Mouse (Mus musculus) midbrain, embryonic 14.5 days (tissue): ENCODE data around the gene Icosl. TPM values are rescaled to one million over a fixed set of nuclear protein-coding genes. Genes with fewer than 3 reads are reported as not detected.
A peak's percentile ranks its signal among the peaks of the same experiment; 100 is the strongest.

Experiments used
- ATAC-seq: fragments of 200-750 bp; cut with Nextera tagmentation; 2 replicates; pipeline ENCODE4 v1.8.0; 2017; ENCODE audit warnings: moderate number of reproducible peaks, moderate library complexity; ENCODE audit not compliant: low FRiP score, low TSS enrichment
- DNase-seq: peaks from one replicate; pipeline ENCODE4 v3.0.0-alpha.2; 2015
- H3K27ac ChIP-seq: fragments of 300-500 bp; sonication (generic); replicated peaks from 2 replicates; pipeline ENCODE4 v1.5.1; 2014; ENCODE audit warnings: mild to moderate bottlenecking, low read depth, low read length, moderate library complexity
- H3K27me3 ChIP-seq: fragments of 300-500 bp; sonication (generic); 2 replicates; pipeline ENCODE4 v1.6.1; 2014; ENCODE audit warnings: low read length, control low read depth, mixed read lengths; ENCODE audit not compliant: control insufficient read depth, insufficient read depth
- H3K36me3 ChIP-seq: fragments of 300-500 bp; sonication (generic); 2 replicates; pipeline ENCODE4 v1.6.1; 2014; ENCODE audit warnings: low read length, control low read depth; ENCODE audit not compliant: control insufficient read depth, insufficient read depth
- H3K4me1 ChIP-seq: fragments of 300-500 bp; sonication (generic); 2 replicates; pipeline ENCODE4 v1.6.1; 2014; ENCODE audit warnings: mild to moderate bottlenecking, antibody characterized with exemption, low read length, control low read depth; ENCODE audit not compliant: control insufficient read depth, insufficient read depth
- H3K4me2 ChIP-seq: fragments of 300-500 bp; sonication (generic); 2 replicates; pipeline ENCODE4 v1.6.1; 2014; ENCODE audit warnings: mild to moderate bottlenecking, low read length, moderate library complexity
- H3K4me3 ChIP-seq: fragments of 300-500 bp; sonication (generic); replicated peaks from 2 replicates; pipeline ENCODE4 v1.5.1; 2014; ENCODE audit warnings: low read depth, low read length
- H3K9ac ChIP-seq: fragments of 300-500 bp; sonication (generic); replicated peaks from 2 replicates; pipeline ENCODE4 v1.6.1; 2014; ENCODE audit warnings: mild to moderate bottlenecking, low read length, moderate library complexity
- H3K9me3 ChIP-seq: fragments of 300-500 bp; sonication (generic); 2 replicates; pipeline ENCODE4 v1.6.1; 2016; ENCODE audit warnings: low read length, control low read depth, mixed read lengths; ENCODE audit not compliant: control insufficient read depth
- whole genome bisulfite sequencing: fragments of 180-500 bp; shearing (Covaris S2); extraction: QIAGEN DNeasy Blood & Tissue Kit; methylation state at CpG from one replicate; pipeline ENCODE4 v1.1.7; 2014; 5-methylcytosine and 5-hydroxymethylcytosine counted together
- polyA plus RNA-seq: library from polyadenylated mRNA; unstranded; fragments of >200 nt; fragmentation: Nextera tagmentation; extraction: Ambion mirVana; gene quantifications from 2 replicates; pipeline ENCODE4 v1.2.1, GENCODE M21; 2014

Icosl gene
- polyA plus RNA-seq, 1 experiment from 2014 or later, result 0.71 TPM

DNA sequence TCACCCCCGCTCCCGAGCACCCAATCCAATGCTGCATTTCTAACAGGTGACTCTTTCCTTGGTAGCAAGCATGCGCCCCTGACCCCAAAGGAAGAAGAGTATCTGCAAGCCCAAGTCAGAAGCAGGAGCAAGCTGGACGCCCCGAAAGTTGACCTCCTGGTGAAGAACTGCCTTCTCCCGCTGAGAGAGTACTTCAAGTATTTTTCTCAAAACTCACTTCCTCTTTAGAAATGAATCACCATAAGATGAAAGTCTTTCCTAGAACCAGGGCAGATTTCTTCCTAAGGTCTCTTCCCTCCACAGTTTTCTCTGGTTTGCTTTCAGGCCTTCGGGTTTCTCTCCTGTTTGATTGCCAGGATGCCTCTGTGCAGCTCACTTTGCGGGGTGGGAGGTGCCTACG, 6.0 kb upstream of the Icosl start:
- Histone ChIP-seq H3K9me3 (no peaks in the 10 kb centered on the region), H3K27me3 (no peaks in the 10 kb centered on the region; the same call in 1 of the 2 replicates), H3K4me3 (no peak overlapping the region), H3K4me1 (no peaks in the 10 kb centered on the region), H3K9ac (no peak overlapping the region), H3K36me3 (no peaks in the 10 kb centered on the region), H3K27ac (no peak overlapping the region), H3K4me2 (no peak overlapping the region)
- DNase-seq (no peak), ATAC-seq (no peak)
- WGBS, result 92% methylated on average over 9 of the region's 9 CpGs

DNA sequence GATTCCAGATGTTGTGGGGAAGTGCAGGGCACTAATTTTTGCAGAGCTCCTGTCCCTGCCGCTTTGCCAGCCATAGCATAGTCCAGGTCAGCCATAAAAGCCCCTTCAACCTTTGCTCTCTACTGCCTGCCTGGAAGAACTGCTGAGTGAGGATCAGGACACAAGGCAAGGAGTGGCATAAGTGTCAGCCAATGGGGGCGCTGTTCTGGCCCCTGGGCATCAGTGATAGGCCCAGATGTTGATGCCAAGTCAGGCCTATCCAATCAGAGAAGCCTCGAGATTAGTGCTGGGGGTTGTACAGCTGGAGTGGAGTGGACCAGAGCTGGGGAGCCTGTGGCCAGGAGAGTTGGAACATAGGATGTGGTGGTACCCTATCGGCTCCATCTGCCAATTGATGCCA, 1.9 kb upstream of the Icosl start:
- ATAC-seq, result no peak
- Histone ChIP-seq H3K9me3 (no peaks in the 10 kb centered on the region), H3K27ac (no peak overlapping the region), H3K4me3 (no peak overlapping the region), H3K36me3 (no peaks in the 10 kb centered on the region), H3K27me3 (peaks cover 9% of the 10 kb centered on the region), H3K4me2 (no peak overlapping the region), H3K4me1 (0 out of 2 replicates have a peak, but pooled peaks cover 7% of the 10 kb centered on the region), H3K9ac (no peak overlapping the region)
- WGBS, result 39% methylated on average over 4 of the region's 4 CpGs
- DNase-seq, result peak; percentile 11

DNA sequence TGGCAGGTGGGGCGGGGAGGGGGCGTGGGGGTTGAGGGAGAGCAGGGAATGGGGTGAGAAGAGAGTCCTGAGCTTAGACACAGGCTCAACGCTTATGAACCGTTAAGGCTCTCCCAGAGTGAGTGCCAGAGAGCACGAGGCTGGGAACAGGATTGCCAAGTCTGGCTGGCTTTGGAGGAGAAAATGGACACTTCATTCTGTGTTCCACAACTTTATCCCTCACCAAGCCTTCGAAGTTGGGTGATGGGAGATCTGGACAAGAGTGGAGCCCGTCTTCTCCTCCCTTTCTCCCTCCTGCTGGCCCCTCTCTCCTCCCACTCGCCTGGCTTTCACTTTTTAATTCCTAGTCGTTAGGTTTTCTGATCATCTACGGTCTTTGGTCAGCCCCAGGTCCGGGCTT, 561 bp upstream of the Icosl start:
- Histone ChIP-seq H3K4me1 (0 out of 2 replicates have a peak, but pooled peaks cover 7% of the 10 kb centered on the region), H3K27me3 (peaks cover 9% of the 10 kb centered on the region), H3K4me2 (peak overlapping the region; percentile 99), H3K4me3 (peak overlapping the region; percentile 53), H3K36me3 (no peaks in the 10 kb centered on the region), H3K9ac (peak overlapping the region; percentile 56; the same call in 1 of the 2 replicates), H3K27ac (no peak overlapping the region), H3K9me3 (no peaks in the 10 kb centered on the region)
- ATAC-seq (no peak), DNase-seq (peak; percentile 4)
- WGBS, result 26% methylated on average over 11 of the region's 11 CpGs

DNA sequence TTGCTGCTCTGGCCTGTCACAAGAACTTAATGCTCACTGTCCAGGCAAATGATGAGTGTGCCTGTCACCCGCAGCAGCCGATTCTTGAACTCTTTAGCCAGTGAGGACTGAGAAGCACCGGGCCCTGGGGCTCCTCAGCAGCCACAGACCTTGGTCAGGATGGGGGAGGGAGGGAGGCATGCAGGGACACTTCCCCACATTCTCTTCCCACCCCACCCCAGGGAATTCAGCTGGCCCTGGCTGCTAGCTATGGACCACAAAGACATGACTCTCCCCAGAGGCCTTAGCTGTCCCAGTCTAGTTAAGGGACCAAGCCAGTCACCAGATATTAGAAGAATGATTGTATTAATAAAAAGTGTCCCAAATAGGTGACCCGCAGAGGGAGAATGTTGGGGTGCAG, 5.0 kb downstream of the Icosl start:
- DNase-seq (no peak), ATAC-seq (no peak)
- Histone ChIP-seq H3K9ac (no peak overlapping the region), H3K36me3 (no peaks in the 10 kb centered on the region), H3K4me1 (0 out of 2 replicates have a peak, but pooled peaks cover 7% of the 10 kb centered on the region), H3K27ac (no peak overlapping the region), H3K27me3 (0 out of 2 replicates have a peak, but pooled peaks cover under 1% of the 10 kb centered on the region), H3K4me2 (no peak overlapping the region), H3K9me3 (no peaks in the 10 kb centered on the region), H3K4me3 (no peak overlapping the region)
- 84% methylated on average over 4 of the region's 4 CpGs for WGBS

DNA sequence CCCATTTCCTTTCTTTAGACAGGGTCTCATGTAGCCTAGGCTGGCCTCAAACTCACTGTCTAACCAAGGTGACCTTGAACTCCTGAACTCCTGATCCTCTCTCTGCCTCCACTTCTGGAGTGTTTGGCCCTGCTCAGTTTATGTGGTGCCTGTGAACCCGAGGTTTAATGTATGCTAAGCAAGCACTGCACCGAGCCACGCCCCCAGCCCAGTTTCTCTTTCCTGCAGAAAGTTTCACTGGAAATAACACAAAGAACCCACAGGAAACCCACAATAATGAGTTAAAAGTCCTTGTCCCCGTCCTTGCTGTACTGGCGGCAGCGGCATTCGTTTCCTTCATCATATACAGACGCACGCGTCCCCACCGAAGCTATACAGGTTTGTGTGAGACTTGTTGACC, 5.9 kb downstream of the Icosl start:
- ATAC-seq, result no peak
- Histone ChIP-seq H3K9ac (no peak overlapping the region), H3K27me3 (no peaks in the 10 kb centered on the region), H3K9me3 (no peaks in the 10 kb centered on the region), H3K27ac (no peak overlapping the region), H3K4me2 (no peak overlapping the region), H3K4me1 (no peaks in the 10 kb centered on the region), H3K36me3 (no peaks in the 10 kb centered on the region), H3K4me3 (no peak overlapping the region)
- WGBS, result 92% methylated on average over 11 of the region's 11 CpGs
- DNase-seq, result no peak

DNA sequence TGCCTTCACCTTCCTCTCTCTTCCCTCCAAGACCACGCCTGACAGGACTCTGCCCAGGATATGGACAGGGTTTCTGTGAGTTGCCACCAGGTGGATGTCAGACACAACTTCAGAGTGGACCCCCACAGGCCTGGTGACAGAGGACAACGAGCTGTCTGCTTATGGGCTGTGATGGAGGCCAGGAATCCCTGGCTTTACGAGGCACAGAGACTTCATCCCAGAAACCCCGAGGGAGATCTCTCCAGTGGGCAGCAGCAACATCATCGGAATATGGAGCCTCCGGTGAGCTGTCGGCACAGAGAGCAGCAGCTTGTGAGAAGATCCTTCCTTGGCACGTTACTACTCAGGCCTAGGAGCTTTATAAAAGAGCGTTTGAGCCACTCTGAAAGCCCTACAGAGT, 8.8 kb downstream of the Icosl start:
- Histone ChIP-seq H3K27ac (no peak overlapping the region), H3K4me3 (no peak overlapping the region), H3K4me2 (no peak overlapping the region), H3K9ac (no peak overlapping the region), H3K9me3 (no peaks in the 10 kb centered on the region), H3K36me3 (no peaks in the 10 kb centered on the region), H3K27me3 (no peaks in the 10 kb centered on the region), H3K4me1 (no peaks in the 10 kb centered on the region)
- WGBS, result 81% methylated on average over 9 of the region's 9 CpGs
- ATAC-seq, result no peak
- no peak for DNase-seq

DNA sequence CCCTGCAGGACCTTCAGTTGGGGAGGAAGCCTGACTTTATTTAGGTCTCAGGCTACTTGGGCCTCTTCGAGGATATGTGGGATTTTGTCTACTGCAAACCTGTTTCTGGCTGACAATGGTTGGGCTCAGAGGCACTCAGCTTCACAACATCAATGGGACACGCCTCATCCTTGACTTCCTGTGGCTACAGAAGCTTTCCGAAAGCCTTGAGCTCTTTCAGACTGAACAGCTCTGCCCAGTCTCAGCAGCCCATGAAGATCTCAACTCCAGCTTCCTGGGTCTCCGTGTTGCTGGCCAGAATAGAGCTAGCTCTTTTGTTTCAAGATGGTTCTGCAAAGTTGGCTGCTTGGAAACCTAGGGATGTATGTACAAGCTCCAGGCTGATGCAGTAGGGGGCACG, 9.2 kb downstream of the Icosl start:
- no peak for ATAC-seq
- Histone ChIP-seq H3K27ac (no peak overlapping the region), H3K4me1 (no peaks in the 10 kb centered on the region), H3K4me3 (no peak overlapping the region), H3K9ac (no peak overlapping the region), H3K36me3 (no peaks in the 10 kb centered on the region), H3K27me3 (no peaks in the 10 kb centered on the region), H3K9me3 (no peaks in the 10 kb centered on the region), H3K4me2 (no peak overlapping the region)
- 85% methylated on average over 5 of the region's 5 CpGs for WGBS
- no peak for DNase-seq

DNA sequence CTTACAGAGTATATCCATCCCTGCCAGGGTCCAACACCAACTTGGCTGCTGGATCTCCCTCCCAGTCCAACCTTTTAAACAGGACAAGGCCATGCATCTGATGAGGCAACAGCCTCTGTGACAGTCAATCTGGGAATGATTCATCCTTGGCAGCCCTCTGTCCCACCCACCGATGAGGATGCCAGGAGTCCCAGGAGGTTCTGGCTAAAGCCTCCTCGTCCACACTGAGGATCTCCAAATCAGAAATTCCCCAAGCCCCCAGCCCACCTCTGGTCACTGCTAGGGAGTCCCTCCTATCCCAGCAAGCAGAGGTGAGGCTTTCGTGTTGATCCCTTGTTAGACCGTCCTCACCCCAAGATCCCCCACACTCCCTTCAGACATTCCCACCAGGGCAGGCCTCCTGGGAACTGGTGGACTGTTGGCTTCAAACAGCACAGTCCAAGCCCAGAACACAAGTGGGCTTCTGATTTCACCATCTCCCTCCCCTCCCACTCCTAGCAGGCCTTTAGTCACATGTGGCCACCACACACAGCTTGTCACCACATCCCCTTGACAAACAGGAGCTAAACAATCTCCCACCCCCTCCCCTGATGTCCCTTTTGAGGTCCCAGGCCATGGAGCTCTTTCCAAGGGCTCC, 11.0 kb downstream of the Icosl start:
- H3K9me3 ChIP-seq, result no peaks in the 10 kb centered on the region
- no peaks in the 10 kb centered on the region for H3K36me3 ChIP-seq
- H3K27me3 ChIP-seq, result no peaks in the 10 kb centered on the region
- no peak overlapping the region for H3K4me2 ChIP-seq
- H3K4me3 ChIP-seq, result no peak overlapping the region
- no peak overlapping the region for H3K27ac ChIP-seq
- H3K4me1 ChIP-seq, result no peaks in the 10 kb centered on the region
- ATAC-seq (no peak), DNase-seq (no peak)
- H3K9ac ChIP-seq, result no peak overlapping the region
- WGBS, result 80% methylated on average over 4 of the region's 4 CpGs

DNA sequence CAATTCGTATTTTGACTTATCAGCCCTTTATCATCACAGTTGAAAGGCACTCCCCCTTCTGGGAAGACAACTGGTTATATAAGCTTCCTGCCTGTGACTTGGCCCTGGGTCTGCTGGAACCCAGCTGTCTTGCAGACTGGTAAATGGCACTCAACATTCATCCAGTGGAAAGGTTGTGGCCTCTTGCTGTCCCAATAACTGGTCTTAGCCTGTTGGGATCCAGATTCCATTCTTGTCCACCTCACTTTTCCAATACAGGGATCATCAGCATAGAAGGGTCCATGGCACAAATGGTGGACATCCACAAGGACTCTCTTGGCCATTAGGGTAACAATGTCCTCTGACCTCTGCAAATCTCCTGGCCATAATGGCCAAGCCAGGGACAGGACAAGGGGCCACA, 15.0 kb downstream of the Icosl start:
- H3K36me3 ChIP-seq, result no peaks in the 10 kb centered on the region
- DNase-seq, result no peak
- WGBS, result 60% methylated on average over 1 of the region's 1 CpGs
- H3K4me1 ChIP-seq, result no peaks in the 10 kb centered on the region
- no peak overlapping the region for H3K9ac ChIP-seq
- H3K27me3 ChIP-seq, result no peaks in the 10 kb centered on the region
- no peak overlapping the region for H3K4me3 ChIP-seq
- no peaks in the 10 kb centered on the region for H3K9me3 ChIP-seq
- no peak overlapping the region for H3K27ac ChIP-seq
- no peak for ATAC-seq
- H3K4me2 ChIP-seq, result no peak overlapping the region
